In the genomic region with DNA sequence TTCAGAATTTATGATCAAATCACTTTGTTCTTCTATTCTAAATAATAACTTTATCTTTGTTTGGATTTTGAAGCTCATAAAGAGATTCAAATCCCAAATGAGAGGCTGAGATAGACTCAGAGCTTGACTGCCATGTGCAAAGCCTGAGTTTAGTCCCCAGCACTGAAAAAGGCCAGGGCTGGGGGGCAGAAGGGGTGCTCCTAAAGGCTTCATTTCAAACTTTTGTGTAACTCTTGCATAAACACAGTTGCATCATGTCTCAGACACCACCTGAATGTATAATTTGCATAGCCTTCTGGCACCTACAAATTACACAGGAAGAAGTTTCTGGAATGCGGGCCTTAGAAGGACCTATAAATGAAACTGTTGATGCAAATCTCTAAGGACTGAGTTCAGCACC, we compare ENCODE assay signal across 23 mouse cellular contexts.
"Had no signal": no experiment of that assay in that cellular context is flagged by ENCODE, and none has a peak within 500 bp of the region (broad histone marks: within the 10 kb centered on the region; RNA-seq: fewer than 3 reads in every experiment).

No protein-coding gene starts in this region.

- H3K27ac ChIP-seq: heart, adult 2 months; hindbrain, embryonic 10.5 days; hindbrain, embryonic 13.5 days; hindbrain, embryonic 15.5 days; hindbrain, postnatal 0 days; kidney, embryonic 15.5 days; kidney, postnatal 0 days; limb, embryonic 15.5 days; liver, embryonic 12.5 days; liver, embryonic 14.5 days had no signal

- ATAC-seq: intestine, embryonic 16.5 days; liver, embryonic 12.5 days had no signal

- H3K4me3 ChIP-seq: heart, adult 2 months; hindbrain, embryonic 10.5 days; hindbrain, embryonic 13.5 days; hindbrain, embryonic 15.5 days; kidney, embryonic 15.5 days; limb, embryonic 12.5 days; limb, embryonic 15.5 days; liver, embryonic 12.5 days had no signal

- H3K4me1 ChIP-seq: hindbrain, embryonic 13.5 days; hindbrain, embryonic 15.5 days; kidney, embryonic 15.5 days had no signal

- H3K9me3 ChIP-seq: hindbrain, embryonic 10.5 days; hindbrain, embryonic 13.5 days; hindbrain, embryonic 15.5 days; kidney, embryonic 15.5 days; limb, embryonic 12.5 days; limb, embryonic 15.5 days; liver, embryonic 12.5 days had no signal

- H3K9ac ChIP-seq: hindbrain, embryonic 13.5 days; hindbrain, embryonic 15.5 days; kidney, embryonic 15.5 days; limb, embryonic 12.5 days; limb, embryonic 15.5 days; liver, embryonic 12.5 days; liver, embryonic 14.5 days had no signal

- H3K36me3 ChIP-seq: hindbrain, embryonic 10.5 days; hindbrain, embryonic 13.5 days; hindbrain, embryonic 15.5 days; kidney, embryonic 15.5 days; limb, embryonic 12.5 days; limb, embryonic 15.5 days; liver, embryonic 12.5 days had no signal

- H3K4me2 ChIP-seq: heart, embryonic 11.5 days; hindbrain, embryonic 13.5 days; hindbrain, embryonic 15.5 days; kidney, embryonic 15.5 days; limb, embryonic 12.5 days; limb, embryonic 15.5 days; liver, embryonic 12.5 days had no signal

- DNase-seq: gastrocnemius, postnatal 14 days; gastrocnemius, postnatal 36 days; heart, adult 11 months; heart, adult 2 months; heart, postnatal 10 days; heart, postnatal 4 days; kidney, adult 11 months; kidney, adult 2 months; kidney, adult 9 months; kidney, postnatal 14 days; kidney, postnatal 36 days had no signal

- H3K27me3 ChIP-seq: hindbrain, embryonic 13.5 days; hindbrain, embryonic 15.5 days; kidney, embryonic 15.5 days; limb, embryonic 12.5 days; limb, embryonic 15.5 days; liver, embryonic 12.5 days had no signal
